Mouse (Mus musculus): ENCODE data around the gene Tmem11.

DNA sequence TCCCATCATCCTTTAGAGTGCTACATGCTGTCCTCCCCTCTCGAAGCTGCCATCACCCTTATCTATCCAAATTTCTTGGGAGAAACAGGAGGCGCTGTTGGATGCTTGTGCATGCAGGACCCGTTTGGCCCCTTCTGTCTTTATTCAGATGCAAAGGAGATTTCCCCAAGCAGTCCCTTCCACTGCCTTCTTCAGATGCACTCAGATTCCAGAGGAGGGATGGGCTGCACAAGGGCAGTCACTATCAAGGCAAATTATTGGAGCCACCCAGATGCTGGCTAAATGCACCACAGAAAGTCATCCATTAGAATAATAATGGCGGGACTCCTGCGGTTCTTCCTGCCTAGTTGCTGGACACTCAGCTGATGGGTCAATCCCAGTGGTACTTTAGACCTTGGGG is 43.9 kb upstream of the Tmem11 start:
- TF ChIP-seq CTCF (IDR thresholded peaks at IDR 0.05; ENCODE audit: low read depth, low read length) (no peak), TAL1 (conservative IDR thresholded peaks at IDR 0.05; ENCODE audit: low read depth, low read length) (no peak), GATA1 (IDR thresholded peaks at IDR 0.05; ENCODE audit: borderline replicate concordance, low read length) (no peak), GATA2 (IDR thresholded peaks at IDR 0.05; ENCODE audit: borderline replicate concordance, low read depth, low read length) (no peak), POLR2AphosphoS5 (IDR thresholded peaks at IDR 0.05; ENCODE audit: insufficient replicate concordance, low read depth, low read length) (no peak)

Measured in G1E (cell line).